Mouse (Mus musculus) mesoderm, embryonic 11.5 days (tissue): ENCODE results near the gene 6330409D20Rik.

Experiments
- DNase-seq: peaks from one replicate; pipeline ENCODE4 v3.0.0-alpha.2; 2012; ENCODE audit warnings: low read depth, low spot score

The 6330409D20Rik gene

DNA sequence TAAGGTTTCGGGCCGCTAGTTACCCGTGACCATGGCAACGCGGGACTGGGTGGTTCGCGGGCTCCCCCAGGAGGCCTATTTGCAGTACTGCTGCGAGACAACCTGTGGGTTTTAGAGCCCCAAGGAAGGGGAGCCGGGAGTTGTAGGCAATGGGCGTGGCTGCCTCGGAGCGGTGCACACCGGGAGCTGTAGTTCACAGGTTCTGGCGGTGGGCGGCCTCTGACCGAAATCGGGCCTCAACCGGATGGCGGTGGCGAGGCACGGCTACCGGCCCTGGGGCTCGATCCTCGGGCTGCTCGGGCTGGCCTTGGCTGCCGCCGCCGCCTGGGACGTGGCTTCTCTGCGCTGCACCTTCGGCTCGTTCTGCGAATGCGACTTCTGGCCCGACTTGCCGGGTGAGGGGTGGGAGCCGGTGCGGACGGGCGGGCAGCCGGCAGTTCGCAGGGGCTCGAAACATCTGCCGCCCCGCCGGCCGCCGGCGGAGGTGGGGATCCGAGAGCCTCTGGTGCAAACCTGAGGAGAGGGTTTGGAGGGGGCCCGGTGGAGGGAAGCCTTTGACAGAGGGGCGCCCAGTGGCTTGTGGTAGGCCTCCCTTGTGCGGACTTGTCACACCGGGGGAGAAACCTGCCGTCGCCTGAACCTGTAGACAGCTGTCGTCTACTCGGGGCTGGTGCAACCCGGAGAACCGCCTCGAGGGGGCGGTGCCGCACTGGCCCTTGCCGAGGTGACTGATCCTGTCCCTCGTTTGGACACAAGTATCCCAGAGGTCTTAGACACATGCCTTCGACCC lies 16.4 kb upstream of the 6330409D20Rik start, which contains the start of gene Tor2a:
Gene Tor2a (plus strand): TSS at position 179 of the 790 bp plus-strand sequence.
- DNase-seq: peak; percentile 97

DNA sequence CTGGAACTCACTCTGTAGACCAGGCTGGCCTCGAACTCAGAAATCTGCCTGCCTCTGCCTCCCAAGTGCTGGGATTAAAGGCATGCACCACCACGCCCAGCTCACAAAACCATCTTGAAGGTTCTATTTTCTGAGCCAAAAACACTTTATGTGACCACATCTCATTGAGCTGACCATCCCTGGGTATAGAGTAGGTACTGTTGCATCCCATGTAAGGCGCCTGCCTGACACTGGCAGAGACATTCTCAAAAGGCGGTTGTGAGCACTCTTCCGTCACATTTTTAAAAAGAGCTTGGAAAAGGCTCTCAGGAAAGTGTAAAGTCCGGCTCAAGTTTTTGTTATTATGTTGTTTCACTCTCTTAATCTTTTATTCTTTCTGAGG lies 15.8 kb upstream of the 6330409D20Rik start:
- DNase-seq: no peak

DNA sequence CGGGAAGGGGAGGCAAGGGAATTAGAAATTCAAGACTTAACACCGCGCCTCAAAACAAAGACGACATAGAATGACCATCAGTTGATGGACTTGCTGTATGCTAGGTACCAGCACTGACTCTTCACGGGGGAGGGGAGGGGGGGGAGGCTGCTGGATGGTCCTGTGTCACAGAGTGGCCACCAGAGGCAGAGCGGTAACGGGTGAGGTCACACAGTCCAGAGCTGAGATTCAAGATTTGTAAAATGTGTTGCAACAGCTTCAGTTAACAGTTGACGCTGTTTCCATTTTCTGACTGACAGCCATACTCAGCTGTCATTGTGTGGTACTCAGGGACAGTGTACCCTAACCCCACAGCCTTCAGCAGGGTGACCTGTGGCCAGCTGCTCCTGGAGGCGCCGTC lies 11.4 kb upstream of the 6330409D20Rik start:
- DNase-seq: no peak

DNA sequence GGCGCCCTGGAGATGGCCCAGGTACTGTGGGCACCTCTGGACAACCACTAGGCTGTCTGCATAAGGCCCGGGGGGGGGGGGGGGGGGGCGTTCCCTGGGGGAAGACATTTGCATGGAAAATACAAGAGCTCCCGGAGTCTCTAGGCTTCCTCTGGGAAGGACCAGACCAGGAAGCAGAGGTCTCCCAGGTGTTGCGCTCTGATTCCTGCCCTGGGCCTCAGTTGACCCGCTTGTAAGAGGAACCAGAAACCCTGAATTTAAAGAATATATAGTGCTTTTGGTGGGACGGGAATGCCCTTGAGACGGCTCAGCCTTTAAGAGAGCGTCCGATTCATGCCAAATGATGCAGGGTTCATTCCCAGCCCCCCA lies 10.8 kb upstream of the 6330409D20Rik start:
- DNase-seq: no peak

- DNase-seq: peak; percentile 90
Observed at GRCm38 (mm10) chr2:32750887-32751664, 10.3 kb upstream of the 6330409D20Rik start.

- no peak for DNase-seq
Observed at GRCm38 (mm10) chr2:32750199-32750598, 9.4 kb upstream of the 6330409D20Rik start.

DNA sequence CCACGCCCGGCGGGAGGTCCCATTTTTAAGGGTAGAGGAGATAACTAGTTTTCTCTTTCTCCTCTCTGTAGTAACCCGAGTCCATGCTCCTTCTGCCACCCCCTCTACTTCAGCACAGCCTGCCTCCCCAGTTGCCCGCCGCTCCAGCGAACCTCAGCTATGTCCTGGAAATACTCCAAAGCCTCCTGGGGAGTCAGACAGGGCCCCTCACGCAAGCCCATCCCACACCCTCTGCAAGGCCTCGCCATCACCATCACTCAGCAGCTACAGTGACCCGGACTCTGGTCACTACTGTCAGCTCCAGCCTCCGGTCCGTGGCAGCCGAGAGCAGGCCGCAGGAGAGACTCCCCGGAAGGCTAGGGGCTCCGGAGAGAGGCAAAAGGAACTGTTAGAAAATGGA lies 8.3 kb upstream of the 6330409D20Rik start:
- DNase-seq: no peak

DNA sequence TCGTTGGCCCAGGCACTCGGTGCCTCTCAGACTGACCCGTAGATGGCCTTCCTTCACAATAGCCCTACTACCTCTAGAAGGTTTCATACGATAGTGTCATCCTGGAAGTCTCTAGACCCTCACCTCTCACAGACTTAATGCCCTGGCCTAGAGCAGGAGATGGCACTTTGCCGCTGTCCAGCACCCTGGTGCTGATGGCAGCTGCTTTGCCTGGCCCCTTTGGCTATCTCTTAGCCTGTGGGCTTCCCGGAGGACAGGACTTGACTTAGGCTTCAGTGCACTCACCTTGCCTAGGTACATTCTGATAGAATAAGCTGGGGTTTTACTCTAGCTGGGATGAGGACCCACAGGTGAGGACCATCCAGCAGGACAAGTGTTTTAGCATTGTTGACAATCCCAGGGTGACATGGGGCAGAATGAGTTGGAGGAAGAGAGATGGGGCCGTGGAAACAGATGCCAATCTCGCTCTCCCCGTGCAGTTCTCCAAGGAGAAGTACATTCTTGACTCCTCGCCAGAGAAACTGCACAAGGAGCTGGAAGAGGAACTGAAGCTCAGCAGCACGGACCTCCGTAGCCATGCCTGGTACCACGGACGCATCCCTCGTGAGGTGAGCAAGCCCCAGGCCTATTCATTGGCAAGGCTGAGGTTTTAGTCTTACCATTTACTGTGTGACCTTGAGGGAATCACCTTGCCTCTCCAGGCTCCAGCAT lies 3.6 kb upstream of the 6330409D20Rik start:
- DNase-seq: no peak

DNA sequence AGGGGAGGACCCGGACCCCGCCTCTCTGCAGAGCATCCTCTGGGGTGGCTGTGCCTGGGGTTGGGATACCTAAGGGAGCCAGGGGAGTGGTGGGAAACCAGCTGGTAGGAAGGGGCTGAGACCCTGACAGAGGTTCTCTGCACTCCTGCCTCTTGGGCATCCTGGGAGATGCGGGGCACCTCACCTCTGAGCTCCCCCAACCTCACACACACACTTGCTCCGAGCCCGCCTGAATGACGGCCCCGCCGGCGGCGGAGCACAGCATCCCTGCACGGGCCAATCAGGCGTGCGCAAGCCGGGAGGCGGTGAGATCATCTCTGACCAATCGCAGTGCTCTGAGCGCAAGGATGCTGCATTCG lies 1.3 kb upstream of the 6330409D20Rik start:
- peak; percentile 69 for DNase-seq

DNA sequence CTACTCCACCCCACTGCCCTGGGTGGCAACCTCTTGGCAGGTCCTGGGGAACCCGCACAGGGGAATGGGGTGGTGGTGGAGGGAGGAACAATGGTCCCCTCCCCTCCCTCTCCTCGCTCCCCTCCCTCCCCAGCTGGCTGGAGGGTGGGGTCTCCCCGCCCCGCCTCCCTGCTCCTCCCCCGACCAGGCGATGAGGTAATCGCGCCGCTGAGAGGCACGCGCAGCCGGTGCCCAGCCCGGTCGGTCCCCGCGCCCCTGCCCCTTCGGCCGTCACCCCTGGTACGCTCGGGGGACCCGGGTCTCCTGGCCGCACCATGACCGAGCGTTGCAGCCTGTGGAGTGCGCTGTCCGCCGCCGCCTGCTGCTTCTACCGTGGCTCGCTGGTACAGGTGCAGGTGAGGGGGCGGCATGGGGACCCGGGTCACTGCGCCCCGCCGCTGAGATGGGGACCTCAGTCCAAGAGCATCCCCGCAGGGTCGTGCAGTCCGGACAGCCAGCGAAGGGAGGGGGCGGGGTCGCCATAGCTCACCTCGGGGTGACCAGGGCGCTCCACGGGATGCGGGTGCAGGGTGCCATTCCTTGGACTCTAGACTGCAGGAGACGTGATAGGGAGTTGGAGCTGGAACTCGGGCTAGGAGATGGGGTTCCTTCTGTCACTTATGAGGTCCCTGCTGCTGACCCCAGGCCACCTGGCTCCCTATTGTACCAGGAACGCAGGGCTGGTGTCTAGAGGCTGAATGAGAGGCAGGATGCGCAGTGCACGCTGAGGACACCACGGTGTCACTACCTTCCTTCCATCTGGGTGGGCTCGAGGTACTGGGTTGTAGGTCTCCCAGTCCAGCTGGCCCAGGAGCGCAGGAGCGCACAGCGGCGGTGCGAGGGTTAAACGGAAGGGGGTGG lies 707 bp upstream of the 6330409D20Rik start:
- peak; percentile 70 for DNase-seq

DNA sequence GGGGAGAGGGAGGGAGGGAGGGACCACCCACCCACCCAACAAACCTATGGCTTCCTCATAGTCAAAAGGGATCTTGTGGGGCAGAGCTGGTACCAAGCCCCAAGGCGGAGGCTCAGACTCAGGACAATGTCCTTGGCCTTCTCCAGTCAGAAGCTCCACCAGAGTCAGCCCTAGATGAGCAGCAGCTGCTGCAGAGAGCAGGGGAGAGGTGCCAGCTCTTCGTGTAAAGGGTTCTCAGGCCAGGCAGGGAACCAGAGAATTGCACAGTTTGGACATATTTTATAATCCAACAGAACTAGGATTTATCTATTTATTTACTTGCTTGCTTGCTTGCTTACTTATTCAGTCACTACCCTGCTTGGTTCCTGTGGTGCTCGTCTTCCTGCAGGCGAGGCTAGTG lies 1.5 kb downstream of the 6330409D20Rik start:
- no peak for DNase-seq

DNA sequence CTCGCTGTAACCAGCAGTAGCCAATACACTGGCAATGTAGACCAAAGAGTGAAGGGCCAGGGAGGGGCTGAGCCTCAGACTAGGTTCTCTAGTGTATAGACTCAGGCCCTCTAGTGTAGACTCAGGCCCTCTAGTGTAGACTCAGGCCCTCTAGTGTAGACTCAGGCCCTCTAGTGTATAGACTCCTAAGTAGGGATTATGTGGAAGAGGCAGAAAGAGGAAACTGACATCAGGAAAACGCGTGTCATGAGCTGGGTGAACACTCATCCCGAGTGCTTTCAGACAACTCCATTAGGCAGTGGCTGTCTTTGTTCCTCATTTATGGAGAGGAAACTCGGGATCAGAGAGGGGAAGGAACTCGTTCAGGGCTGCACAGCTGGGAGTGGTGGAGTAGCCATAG lies 3.8 kb downstream of the 6330409D20Rik start:
- no peak for DNase-seq

GRCm38 (mm10) chr2:32736306-32736829 lies 4.4 kb downstream of the 6330409D20Rik start:
- DNase-seq: no peak

GRCm38 (mm10) chr2:32734933-32735332 lies 5.9 kb downstream of the 6330409D20Rik start:
- DNase-seq: no peak

GRCm38 (mm10) chr2:32734480-32734879 lies 6.3 kb downstream of the 6330409D20Rik start:
- DNase-seq: no peak

DNA sequence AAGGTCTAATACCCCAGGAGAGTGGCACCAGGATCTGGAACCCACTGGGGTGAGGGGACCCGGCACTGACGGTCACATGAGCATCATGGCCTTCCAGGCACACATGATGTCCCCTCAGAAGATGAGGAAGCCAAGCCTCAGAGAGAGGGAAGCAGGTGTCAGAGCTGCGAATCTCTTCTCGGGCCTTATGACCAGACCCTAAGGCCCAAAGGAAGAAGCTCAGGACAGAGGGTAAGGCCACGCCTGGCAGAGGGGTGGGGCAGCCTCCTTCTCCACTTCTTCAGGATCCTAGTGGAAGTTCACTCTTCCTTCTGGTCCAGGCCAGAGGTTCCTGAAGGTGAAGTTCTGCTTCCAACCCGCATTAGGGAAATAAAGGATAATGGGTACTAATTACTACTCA lies 8.1 kb downstream of the 6330409D20Rik start:
- DNase-seq: no peak

DNA sequence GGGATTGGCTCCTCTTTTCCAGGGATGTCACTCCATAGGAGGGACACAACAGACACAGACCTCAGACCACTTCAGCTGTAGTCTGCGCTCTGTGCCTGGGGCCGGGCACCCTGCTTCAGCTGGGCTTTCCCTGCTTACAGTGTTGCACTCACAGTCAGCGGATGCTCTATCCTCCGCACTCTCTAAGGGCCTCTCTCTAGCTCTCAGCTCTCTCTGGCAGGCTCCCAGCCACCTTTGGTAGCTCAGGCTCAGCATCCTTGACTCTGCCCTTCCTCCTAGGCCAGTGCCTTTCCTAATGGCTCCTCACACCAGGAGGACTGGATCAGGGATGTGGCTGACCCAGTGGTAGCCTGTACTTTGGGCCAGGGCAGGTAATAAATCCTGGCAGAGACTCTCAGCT lies 8.9 kb downstream of the 6330409D20Rik start:
- no peak for DNase-seq

- DNase-seq: peak; percentile 83
Observed at GRCm38 (mm10) chr2:32730854-32731253, 10.0 kb downstream of the 6330409D20Rik start.

- DNase-seq: no peak
Observed at GRCm38 (mm10) chr2:32729547-32729946, 11.3 kb downstream of the 6330409D20Rik start.

GRCm38 (mm10) chr2:32728463-32728862 lies 12.4 kb downstream of the 6330409D20Rik start:
- DNase-seq: no peak

- DNase-seq: peak; percentile 97
Observed at GRCm38 (mm10) chr2:32727435-32727834, 13.4 kb downstream of the 6330409D20Rik start.
